Mouse (Mus musculus) layer of hippocampus, adult 9-10 months (tissue): Measurements from ENCODE around the gene Mtg1.

ENCODE experiments used
- DNase-seq: peaks from one replicate; pipeline ENCODE4 v3.0.0; 2022; ENCODE audit warnings: low spot score

Gene Mtg1

GRCm38 (mm10) chr7:140188391-140189328 lies 51.3 kb downstream of the Mtg1 start:
- peak; percentile 48 for DNase-seq

- no peak for DNase-seq
These were observed 53.1 kb downstream of the Mtg1 start for GRCm38 (mm10) chr7:140190435-140190834.

DNA sequence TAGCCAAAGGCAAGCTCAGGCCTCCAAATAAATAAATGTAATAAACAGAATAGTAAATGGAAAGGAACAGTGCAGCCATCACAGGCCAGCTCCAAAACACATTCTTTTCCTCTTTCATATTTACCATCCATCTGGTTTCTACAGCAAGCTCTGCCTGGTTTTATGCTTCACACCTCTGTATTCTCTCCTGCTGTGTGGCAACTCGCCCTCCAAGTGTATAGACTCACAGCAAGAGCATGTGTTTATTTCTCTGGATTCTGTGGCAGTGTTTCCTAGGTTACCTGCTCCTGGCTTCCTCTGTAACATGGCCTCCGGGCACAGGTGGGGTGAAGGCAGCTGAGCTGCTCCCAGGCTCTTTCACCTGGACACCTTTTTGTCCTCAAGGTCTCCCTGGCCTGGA lies 55.1 kb downstream of the Mtg1 start:
- DNase-seq = no peak

DNA sequence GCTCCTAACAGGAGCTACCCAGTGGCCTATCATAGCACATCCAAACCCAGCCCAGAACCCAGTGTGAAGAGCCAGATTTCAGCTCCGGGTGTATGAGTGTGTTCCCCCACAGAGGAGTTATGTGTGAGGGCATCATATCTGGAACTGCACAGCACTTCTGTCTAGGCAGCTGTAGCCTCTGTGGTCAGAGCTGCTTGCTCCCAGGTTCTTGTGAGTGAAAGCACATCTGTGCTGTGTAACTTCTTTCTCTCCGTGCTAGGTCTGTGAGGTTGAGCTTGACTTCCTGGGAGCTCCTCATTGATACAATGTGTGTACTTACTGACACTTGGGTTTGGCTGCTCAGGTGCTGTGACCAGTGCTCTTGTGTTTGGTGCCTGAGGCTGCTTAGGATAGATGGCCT lies 55.5 kb downstream of the Mtg1 start:
- no peak for DNase-seq

DNA sequence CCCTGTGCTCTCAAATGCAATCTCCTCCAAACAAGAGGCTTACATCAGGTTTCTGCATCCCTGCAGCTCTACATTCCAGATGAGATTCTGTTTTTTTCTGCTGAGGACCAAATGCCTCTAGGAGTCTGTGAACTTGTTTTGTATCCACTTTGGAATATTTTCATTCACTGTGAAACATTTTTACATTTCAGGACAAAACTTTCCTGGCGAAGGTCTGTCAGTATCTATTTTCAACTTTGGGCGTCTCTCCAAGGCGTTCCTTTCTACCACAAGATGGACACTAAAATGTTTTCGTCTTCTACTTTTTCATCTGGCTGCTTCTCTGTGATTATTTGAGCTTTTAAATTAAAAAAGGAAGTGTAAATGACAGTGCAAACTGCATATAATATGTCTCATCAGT lies 56.7 kb downstream of the Mtg1 start:
- no peak for DNase-seq

- DNase-seq = no peak
These were observed 58.6 kb downstream of the Mtg1 start for GRCm38 (mm10) chr7:140196002-140196401.
